Mouse (Mus musculus) brain, embryonic 14.5 days (tissue): ENCODE results near the gene Phf12.

ENCODE experiments used
- CTCF ChIP-seq: fragments of 200-500 bp; IDR thresholded peaks from 2 replicates; pipeline ENCODE4 v1.5.1; 2012; ENCODE audit warnings: inconsistent platforms, mild to moderate bottlenecking, moderate library complexity, borderline replicate concordance; ENCODE audit not compliant: insufficient read depth, insufficient read length; ENCODE audit errors: extremely low read depth
- POLR2A ChIP-seq: fragments of 200-500 bp; IDR thresholded peaks from 2 replicates; pipeline ENCODE4 v1.6.1; 2012; ENCODE audit warnings: mild to moderate bottlenecking, inconsistent platforms, borderline replicate concordance; ENCODE audit not compliant: poor library complexity, insufficient read depth, insufficient read length, severe bottlenecking; ENCODE audit errors: extremely low read depth

DNA sequence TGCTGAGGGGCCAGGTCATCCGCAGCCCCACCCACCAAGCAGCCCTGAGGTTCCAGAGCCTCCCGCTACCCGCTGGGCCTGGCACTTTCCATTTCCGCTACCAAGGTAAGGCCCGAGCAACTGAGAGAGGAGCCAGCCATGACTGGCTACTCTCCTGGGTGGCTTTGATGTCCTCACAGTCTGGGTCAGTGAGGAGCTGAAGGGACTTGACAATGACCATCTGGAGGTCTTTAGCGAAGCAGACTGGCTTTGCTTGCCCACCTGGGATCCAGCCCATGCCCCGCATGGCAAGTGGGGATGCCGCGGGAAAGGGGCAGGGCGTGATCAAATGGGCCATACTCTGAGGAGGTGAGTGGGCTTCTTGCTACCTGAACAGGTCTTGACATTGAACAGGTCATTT, 19.6 kb upstream of the Phf12 start:
- TF ChIP-seq CTCF (no peak), POLR2A (no peak)
